Mouse (Mus musculus) myocyte (in vitro differentiated cells): Measurements from ENCODE around the gene Stk36.

Source experiments
- CEBPB ChIP-seq: IDR thresholded peaks from 2 replicates; pipeline ENCODE4 v1.6.1; 2011; ENCODE audit warnings: mild to moderate bottlenecking, moderate library complexity; ENCODE audit not compliant: poor library complexity, insufficient read depth, severe bottlenecking
- MAX ChIP-seq: IDR thresholded peaks from one replicate; pipeline ENCODE4 v1.6.1; 2011; ENCODE audit warnings: low read depth, mild to moderate bottlenecking, control low read depth
- MYOG ChIP-seq, 3 experiments: IDR thresholded peaks; one replicate each; pipeline ENCODE4 v1.6.1; 2011; ENCODE audit warnings: control low read depth in 2 of 3, low read depth in 2 of 3, mild to moderate bottlenecking in 2 of 3; ENCODE audit not compliant: insufficient read length in 2 of 3, control insufficient read depth in 1 of 3, insufficient read depth in 1 of 3
- POLR2A ChIP-seq: IDR thresholded peaks from one replicate; pipeline ENCODE4 v1.6.1; 2011; ENCODE audit warnings: low read depth, mild to moderate bottlenecking, control low read depth, moderate library complexity; ENCODE audit not compliant: insufficient read length
- TCF12 ChIP-seq: IDR thresholded peaks from one replicate; pipeline ENCODE4 v1.6.1; 2011; ENCODE audit warnings: mild to moderate bottlenecking, control low read depth; ENCODE audit not compliant: poor library complexity, insufficient read depth, severe bottlenecking
- USF1 ChIP-seq: IDR thresholded peaks from one replicate; pipeline ENCODE4 v1.6.1; 2011; ENCODE audit warnings: low read depth, mild to moderate bottlenecking, control low read depth, moderate library complexity

DNA sequence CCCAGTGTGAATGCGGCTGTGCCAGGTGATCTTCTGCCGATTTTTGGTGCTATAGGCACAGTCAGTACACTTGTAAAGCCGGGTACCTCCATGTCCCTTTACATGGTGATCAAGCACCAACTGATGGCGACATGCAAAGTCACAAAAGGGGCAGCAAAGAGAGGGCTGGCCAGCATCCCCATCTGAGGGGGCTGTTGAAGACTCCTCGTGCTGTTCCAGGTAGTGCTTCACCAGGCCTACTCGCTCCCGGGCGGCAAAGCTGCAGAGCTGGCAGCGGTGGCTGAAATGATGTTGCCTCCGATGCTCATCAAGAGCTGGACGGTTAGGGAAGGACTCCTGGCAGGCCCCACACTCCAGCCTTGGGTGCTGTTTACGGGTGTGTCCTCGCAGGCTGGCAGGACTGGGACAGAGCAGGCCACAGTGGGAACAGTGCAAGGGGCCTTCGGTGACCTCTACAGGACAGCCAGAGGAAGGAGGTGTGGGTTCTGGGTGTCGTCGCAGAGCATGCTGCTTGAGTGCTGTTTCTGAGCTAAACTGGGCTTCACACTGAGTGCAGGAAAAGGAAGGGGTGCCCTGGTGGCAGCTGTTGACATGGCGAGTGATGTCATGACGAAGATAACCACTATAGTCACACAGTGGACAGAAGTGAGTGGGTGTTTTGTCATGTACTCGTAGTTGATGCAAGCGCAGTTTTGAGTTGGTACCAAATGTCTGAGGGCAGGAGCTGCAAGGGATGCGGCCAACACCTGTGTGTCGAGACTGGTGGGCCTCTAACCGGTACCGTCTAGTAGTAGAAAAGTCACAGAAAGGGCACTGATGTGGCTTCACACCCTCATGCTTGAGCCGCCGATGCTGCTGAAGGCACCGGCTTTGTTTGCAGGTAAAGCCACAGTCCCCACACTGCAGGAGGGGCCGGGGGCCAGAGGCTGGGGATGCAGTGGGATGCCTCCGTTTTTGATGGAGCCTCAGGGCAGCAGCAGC, 31.2 kb upstream of the Stk36 start:
- TF ChIP-seq POLR2A (no peak), MYOG (IDR thresholded peaks at IDR 0.05; ENCODE audit: control insufficient read depth in 1 of 3, insufficient read depth in 1 of 3, insufficient read length in 2 of 3, low read depth in 2 of 3) (no peak), MAX (no peak), CEBPB (no peak), USF1 (no peak), TCF12 (no peak)
